Mouse (Mus musculus) ES-Bruce4 (cell line): ENCODE measurements around the gene Fgf18.

Source experiments
- CTCF ChIP-seq: IDR thresholded peaks from one replicate; pipeline ENCODE4 v1.8.1; 2011; ENCODE audit warnings: low read depth, low read length
- EP300 ChIP-seq: IDR thresholded peaks from 2 replicates; pipeline ENCODE4 v1.6.1; 2011; ENCODE audit warnings: low read depth, low read length; ENCODE audit not compliant: insufficient read depth
- POLR2A ChIP-seq: IDR thresholded peaks from one replicate; pipeline ENCODE4 v1.8.1; 2011; ENCODE audit warnings: low read length; ENCODE audit not compliant: insufficient read depth

DNA sequence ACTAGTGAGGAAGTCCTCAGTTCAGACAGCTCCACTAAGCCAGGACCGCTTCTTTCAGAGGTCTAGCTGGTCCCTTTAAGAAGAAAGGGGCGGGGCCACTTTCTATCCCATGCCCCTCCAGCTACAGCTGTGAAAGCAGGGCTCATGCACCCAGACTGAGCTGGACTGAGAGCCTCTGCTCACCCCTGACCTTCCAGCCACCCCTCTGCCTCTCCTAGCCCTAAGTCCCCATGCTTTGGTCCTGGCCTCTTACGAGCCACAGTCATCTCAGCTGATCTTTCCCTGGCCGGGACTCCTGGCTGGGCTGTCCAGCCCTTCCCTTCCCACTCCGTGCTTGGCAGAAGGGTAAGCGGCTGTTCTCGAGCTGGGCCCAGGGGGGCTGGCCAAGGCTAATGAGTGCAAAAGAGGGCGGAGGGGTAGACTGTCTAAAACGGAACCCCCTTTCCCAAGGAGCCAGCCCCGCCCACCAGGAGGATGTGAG lies 47.1 kb downstream of the Fgf18 start:
- no peak for TF ChIP-seq CTCF
- no peak for TF ChIP-seq POLR2A
- no peak for TF ChIP-seq EP300
